Mouse (Mus musculus): ENCODE data around the gene Ctnna2. TPM values are rescaled to one million over a fixed set of nuclear protein-coding genes. Genes with fewer than 3 reads are reported as not detected.

Gene Ctnna2
- polyA plus RNA-seq, 1 experiment, result not detected

- Histone ChIP-seq H3K4me2 (ENCODE audit: low read depth) (no peak overlapping the region), H3K79me2 (ENCODE audit: control insufficient read depth, insufficient read depth) (no peaks in the 10 kb centered on the region), H3K27me3 (ENCODE audit: control insufficient read depth, insufficient read depth, insufficient read length) (no peaks in the 10 kb centered on the region), H3ac (ENCODE audit: control insufficient read depth, insufficient read length) (no peak overlapping the region), H3K36me3 (ENCODE audit: control insufficient read depth, insufficient read depth) (no peaks in the 10 kb centered on the region), H3K4me3 (no peak overlapping the region)
- TF ChIP-seq MAX (IDR thresholded peaks at IDR 0.05; ENCODE audit: low read depth), result no peak
- no peak for TF ChIP-seq USF1 (IDR thresholded peaks at IDR 0.05; ENCODE audit: low read depth)
- TF ChIP-seq REST (IDR thresholded peaks at IDR 0.05; ENCODE audit: insufficient read depth, insufficient read length), result no peak
Observed at GRCm38 (mm10) chr6:77139306-77139920, 840.1 kb downstream of the Ctnna2 start.

- H3K79me2 ChIP-seq (ENCODE audit: control insufficient read depth, insufficient read depth), result no peaks in the 10 kb centered on the region
- H3K36me3 ChIP-seq (ENCODE audit: control insufficient read depth, insufficient read depth), result no peaks in the 10 kb centered on the region
- no peak overlapping the region for H3K4me2 ChIP-seq (ENCODE audit: low read depth)
- no peak for TF ChIP-seq POLR2AphosphoS2 (IDR thresholded peaks at IDR 0.05; ENCODE audit: insufficient read length, low read depth)
- TF ChIP-seq TCF3 (IDR thresholded peaks at IDR 0.05; ENCODE audit: insufficient read length, low read depth), result no peak
- no peak for TF ChIP-seq POLR2A (IDR thresholded peaks at IDR 0.05; ENCODE audit: insufficient read length, low read depth)
- no peak for TF ChIP-seq SRF (IDR thresholded peaks at IDR 0.05; ENCODE audit: control insufficient read depth, insufficient read length, low read depth)
- no peak for TF ChIP-seq MAX (IDR thresholded peaks at IDR 0.05; ENCODE audit: low read depth)
- TF ChIP-seq USF1 (IDR thresholded peaks at IDR 0.05; ENCODE audit: low read depth), result no peak
- TF ChIP-seq CEBPB (IDR thresholded peaks at IDR 0.05; ENCODE audit: insufficient read depth, poor library complexity, severe bottlenecking), result no peak
- TF ChIP-seq TCF12 (IDR thresholded peaks at IDR 0.05; ENCODE audit: insufficient read depth, poor library complexity, severe bottlenecking), result no peak
- TF ChIP-seq MYOD1 (IDR thresholded peaks at IDR 0.05; ENCODE audit: control insufficient read depth in 1 of 3, insufficient read length in 2 of 3, low read depth in 2 of 3), result no peak
- no peak for TF ChIP-seq E2F4 (IDR thresholded peaks at IDR 0.05; ENCODE audit: insufficient read depth)
- no peak for TF ChIP-seq REST (IDR thresholded peaks at IDR 0.05; ENCODE audit: insufficient read depth, insufficient read length)
- TF ChIP-seq MYOG (IDR thresholded peaks at IDR 0.05; ENCODE audit: control insufficient read depth in 1 of 3, insufficient read depth in 1 of 3, insufficient read length in 2 of 3, low read depth in 2 of 3), result no peak
- H3ac ChIP-seq (ENCODE audit: control insufficient read depth, insufficient read length), result no peak overlapping the region
- H3K4me3 ChIP-seq, result no peak overlapping the region
- H3K27me3 ChIP-seq (ENCODE audit: control insufficient read depth, insufficient read depth, insufficient read length), result no peaks in the 10 kb centered on the region
Observed at GRCm38 (mm10) chr6:77120926-77121325, 858.6 kb downstream of the Ctnna2 start.

DNA sequence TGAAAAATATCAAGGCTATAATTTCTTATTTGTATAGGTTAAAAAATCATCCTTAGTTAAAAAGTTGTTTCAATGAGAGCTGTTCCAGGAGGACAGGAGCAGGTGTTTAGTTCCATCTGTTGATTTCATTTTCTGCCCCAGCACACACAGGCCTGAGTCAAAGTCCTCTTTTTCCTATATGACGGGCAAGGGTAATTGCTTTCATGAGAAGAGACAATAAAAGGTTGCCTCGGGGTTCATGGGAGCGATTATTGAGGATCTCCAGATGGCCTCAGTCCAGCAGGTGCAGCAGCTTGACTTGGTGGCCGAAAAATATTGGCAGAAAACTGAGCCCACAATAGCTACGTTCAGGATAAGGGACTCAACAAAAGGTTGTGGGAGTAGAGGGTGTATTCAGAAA, 859.0 kb downstream of the Ctnna2 start:
- no peak for TF ChIP-seq MYOG (IDR thresholded peaks at IDR 0.05; ENCODE audit: control insufficient read depth in 1 of 3, insufficient read depth in 1 of 3, insufficient read length in 2 of 3, low read depth in 2 of 3)
- TF ChIP-seq TCF12 (IDR thresholded peaks at IDR 0.05; ENCODE audit: insufficient read depth, poor library complexity, severe bottlenecking), result no peak
- TF ChIP-seq MYOD1 (IDR thresholded peaks at IDR 0.05; ENCODE audit: control insufficient read depth in 1 of 3, insufficient read length in 2 of 3, low read depth in 2 of 3), result no peak
- TF ChIP-seq E2F4 (IDR thresholded peaks at IDR 0.05; ENCODE audit: insufficient read depth), result no peak
- TF ChIP-seq TCF3 (IDR thresholded peaks at IDR 0.05; ENCODE audit: insufficient read length, low read depth), result no peak
- no peak for TF ChIP-seq SRF (IDR thresholded peaks at IDR 0.05; ENCODE audit: control insufficient read depth, insufficient read length, low read depth)
- TF ChIP-seq USF1 (IDR thresholded peaks at IDR 0.05; ENCODE audit: low read depth), result no peak
- TF ChIP-seq MAX (IDR thresholded peaks at IDR 0.05; ENCODE audit: low read depth), result no peak
- TF ChIP-seq POLR2A (IDR thresholded peaks at IDR 0.05; ENCODE audit: insufficient read length, low read depth), result no peak
- H3K27me3 ChIP-seq (ENCODE audit: control insufficient read depth, insufficient read depth, insufficient read length), result no peaks in the 10 kb centered on the region
- H3K36me3 ChIP-seq (ENCODE audit: control insufficient read depth, insufficient read depth), result no peaks in the 10 kb centered on the region
- no peaks in the 10 kb centered on the region for H3K79me2 ChIP-seq (ENCODE audit: control insufficient read depth, insufficient read depth)
- H3ac ChIP-seq (ENCODE audit: control insufficient read depth, insufficient read length), result no peak overlapping the region
- no peak overlapping the region for H3K4me3 ChIP-seq
- no peak overlapping the region for H3K4me2 ChIP-seq (ENCODE audit: low read depth)

GRCm38 (mm10) chr6:77109095-77109945, 870.2 kb downstream of the Ctnna2 start:
- Histone ChIP-seq H3K36me3 (ENCODE audit: control insufficient read depth, insufficient read depth) (no peaks in the 10 kb centered on the region), H3K27me3 (ENCODE audit: control insufficient read depth, insufficient read depth, insufficient read length) (no peaks in the 10 kb centered on the region), H3K79me2 (ENCODE audit: control insufficient read depth, insufficient read depth) (no peaks in the 10 kb centered on the region), H3ac (ENCODE audit: control insufficient read depth, insufficient read length) (no peak overlapping the region), H3K4me2 (ENCODE audit: low read depth) (no peak overlapping the region), H3K4me3 (no peak overlapping the region)
- TF ChIP-seq MYOD1 (IDR thresholded peaks at IDR 0.05; ENCODE audit: control insufficient read depth in 1 of 3, insufficient read length in 2 of 3, low read depth in 2 of 3), result no peak
- TF ChIP-seq SRF (IDR thresholded peaks at IDR 0.05; ENCODE audit: control insufficient read depth, insufficient read length, low read depth), result no peak
- TF ChIP-seq REST (IDR thresholded peaks at IDR 0.05; ENCODE audit: insufficient read depth, insufficient read length), result no peak
- TF ChIP-seq MYOG (IDR thresholded peaks at IDR 0.05; ENCODE audit: control insufficient read depth in 1 of 3, insufficient read depth in 1 of 3, insufficient read length in 2 of 3, low read depth in 2 of 3), result no peak
- no peak for TF ChIP-seq USF1 (IDR thresholded peaks at IDR 0.05; ENCODE audit: low read depth)

DNA sequence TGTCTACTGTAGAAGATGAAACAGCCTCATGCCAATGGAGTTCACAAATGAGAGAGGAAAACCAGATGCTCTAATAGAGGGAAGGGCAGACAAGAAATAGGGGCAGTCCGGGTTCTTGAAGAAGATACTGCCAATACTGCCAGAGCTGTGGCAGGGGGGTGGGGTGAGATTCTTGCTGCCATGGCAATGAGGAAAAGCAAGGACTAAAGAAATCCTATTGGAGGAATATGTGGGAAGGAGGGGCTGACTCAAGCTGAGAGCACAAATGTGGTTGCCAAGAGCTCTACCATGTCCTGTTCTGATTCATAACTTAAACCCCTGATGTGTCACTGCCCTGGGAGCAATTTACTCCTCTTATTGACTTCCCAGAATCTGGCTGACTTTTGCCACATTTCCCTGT, 878.5 kb downstream of the Ctnna2 start:
- no peaks in the 10 kb centered on the region for H3K27me3 ChIP-seq (ENCODE audit: control insufficient read depth, insufficient read depth, insufficient read length)
- no peak overlapping the region for H3K4me2 ChIP-seq (ENCODE audit: low read depth)
- TF ChIP-seq MYOD1 (IDR thresholded peaks at IDR 0.05; ENCODE audit: control insufficient read depth in 1 of 3, insufficient read length in 2 of 3, low read depth in 2 of 3) (no peak), SRF (IDR thresholded peaks at IDR 0.05; ENCODE audit: control insufficient read depth, insufficient read length, low read depth) (no peak), TCF12 (IDR thresholded peaks at IDR 0.05; ENCODE audit: insufficient read depth, poor library complexity, severe bottlenecking) (no peak), E2F4 (IDR thresholded peaks at IDR 0.05; ENCODE audit: insufficient read depth) (no peak), REST (IDR thresholded peaks at IDR 0.05; ENCODE audit: insufficient read depth, insufficient read length) (no peak), CEBPB (IDR thresholded peaks at IDR 0.05; ENCODE audit: insufficient read depth, poor library complexity, severe bottlenecking) (no peak), POLR2AphosphoS2 (IDR thresholded peaks at IDR 0.05; ENCODE audit: insufficient read length, low read depth) (no peak), TCF3 (IDR thresholded peaks at IDR 0.05; ENCODE audit: insufficient read length, low read depth) (no peak), POLR2A (IDR thresholded peaks at IDR 0.05; ENCODE audit: insufficient read length, low read depth) (no peak)
- no peak overlapping the region for H3K4me3 ChIP-seq
- H3ac ChIP-seq (ENCODE audit: control insufficient read depth, insufficient read length), result no peak overlapping the region
- no peaks in the 10 kb centered on the region for H3K36me3 ChIP-seq (ENCODE audit: control insufficient read depth, insufficient read depth)
- H3K79me2 ChIP-seq (ENCODE audit: control insufficient read depth, insufficient read depth), result no peaks in the 10 kb centered on the region
